Mouse (Mus musculus) retina, postnatal 1 day (tissue): Measurements from ENCODE around the gene Acox1.

Source experiments
- DNase-seq: peaks from one replicate; pipeline ENCODE4 v3.0.0-alpha.2; 2012

The Acox1 gene

GRCm38 (mm10) chr11:116198639-116199531 lies at the start of gene Acox1, which contains the start of gene Ten1:
TSS of gene Acox1 (minus strand) at chr11:116199045.
TSS of gene Ten1 (plus strand) at chr11:116198855.
- peak; percentile 98 for DNase-seq

DNA sequence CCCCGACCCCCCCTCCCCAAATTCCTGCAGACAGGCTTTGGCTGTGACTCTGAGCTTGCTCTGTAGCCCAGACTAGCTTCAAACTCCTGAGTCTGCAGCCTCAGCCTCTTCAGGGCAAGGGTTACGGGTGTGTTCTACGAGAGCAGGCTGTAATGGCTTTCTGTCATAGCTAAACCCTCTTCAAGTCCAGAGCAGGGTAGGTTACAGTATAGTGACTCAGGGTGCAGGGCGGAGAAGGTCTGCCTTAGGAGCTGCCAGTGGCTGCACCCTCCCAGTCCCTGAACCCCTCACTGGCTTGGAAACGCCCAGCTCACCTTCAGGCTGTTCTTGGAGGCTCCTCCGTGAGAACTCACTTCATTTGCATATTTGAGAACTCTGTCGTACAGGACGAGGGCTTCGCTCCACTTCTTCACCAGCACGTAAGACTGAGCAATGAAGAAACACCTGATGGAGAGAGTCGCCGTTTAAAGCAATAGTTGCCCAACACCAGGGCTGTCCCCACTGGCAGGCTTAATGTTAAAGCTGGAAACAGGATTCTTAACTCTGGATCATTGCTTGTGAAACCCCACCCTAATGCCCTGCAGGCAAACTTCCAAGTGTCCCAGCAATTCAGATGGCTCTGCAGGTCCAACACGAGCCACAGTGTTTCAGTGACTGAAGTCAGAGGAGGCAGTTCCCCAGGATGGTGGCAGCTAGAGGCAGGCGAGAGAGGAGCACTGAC lies 48.8 kb upstream of the Acox1 start:
- DNase-seq = no peak

GRCm38 (mm10) chr11:116245616-116246015 lies 46.8 kb upstream of the Acox1 start:
- no peak for DNase-seq

- no peak for DNase-seq
Observed at GRCm38 (mm10) chr11:116244580-116244979, 45.7 kb upstream of the Acox1 start.

DNA sequence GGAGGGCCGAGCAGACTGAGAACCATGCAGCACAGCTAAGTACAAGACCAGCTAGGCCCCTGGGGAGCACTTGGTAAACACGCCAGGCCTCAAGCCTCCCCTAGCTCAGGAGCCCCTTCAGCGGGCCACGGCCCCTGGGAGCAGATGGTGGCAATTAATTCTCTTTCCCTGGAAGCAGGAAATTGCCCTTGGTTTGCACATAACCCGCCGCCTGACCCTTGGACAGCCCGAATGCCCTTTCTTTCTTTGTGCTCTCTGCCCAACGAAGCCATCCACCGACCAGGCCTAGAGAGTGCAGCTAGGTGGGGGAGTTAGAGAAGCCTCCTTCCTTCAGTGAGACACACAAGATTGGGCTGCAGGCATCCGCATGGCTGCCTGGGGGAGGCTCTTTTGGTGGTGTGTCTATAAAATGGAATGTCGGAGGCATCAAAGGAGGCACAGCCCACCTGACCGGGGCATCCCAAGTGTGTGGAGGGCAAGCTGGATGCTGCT lies 42.9 kb upstream of the Acox1 start:
- DNase-seq = peak; percentile 23

GRCm38 (mm10) chr11:116239797-116240196 lies 41.0 kb upstream of the Acox1 start:
- peak; percentile 65 for DNase-seq

DNA sequence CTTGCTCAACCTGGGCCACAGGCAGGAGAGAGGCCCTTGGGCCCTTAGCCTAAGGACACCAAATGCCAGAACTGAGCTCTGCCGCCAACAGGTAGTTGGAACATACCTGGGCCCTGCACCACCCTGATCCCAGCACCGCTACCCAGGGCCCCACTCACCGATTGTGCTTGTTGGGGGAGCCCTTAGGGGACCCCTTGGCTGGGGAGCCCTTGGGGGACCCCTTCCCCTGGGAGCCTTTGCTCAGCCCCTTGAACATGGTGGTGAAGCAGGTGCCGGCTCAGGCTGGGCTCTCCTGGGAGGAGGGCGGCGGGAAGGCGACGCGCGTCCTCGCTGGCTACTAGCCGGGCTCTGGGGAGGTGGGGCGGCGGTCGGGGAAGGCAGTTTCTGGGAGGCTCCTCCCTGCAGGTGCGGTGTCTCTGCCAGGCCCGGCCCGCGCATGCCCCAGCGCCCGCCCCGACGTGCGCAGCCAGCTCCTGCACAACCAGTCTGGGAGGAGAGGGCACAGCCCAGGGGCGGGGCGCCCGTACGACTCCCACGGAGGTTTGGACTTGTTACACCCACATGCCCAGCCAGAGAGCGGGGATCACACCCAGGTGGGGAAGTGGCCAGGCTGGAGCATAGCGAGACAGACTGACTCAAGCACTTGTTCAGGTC lies 39.0 kb upstream of the Acox1 start, which contains the start of gene Evpl:
Gene Evpl (minus strand): TSS at position 336 of the 654 bp plus-strand sequence.
- DNase-seq = no peak

- DNase-seq = no peak
Observed at GRCm38 (mm10) chr11:116234901-116235300, 36.1 kb upstream of the Acox1 start.

GRCm38 (mm10) chr11:116232427-116232826 lies 33.6 kb upstream of the Acox1 start:
- DNase-seq = no peak

- no peak for DNase-seq
Observed at GRCm38 (mm10) chr11:116228699-116229098, 29.9 kb upstream of the Acox1 start.

- peak; percentile 87 for DNase-seq
Observed at GRCm38 (mm10) chr11:116226414-116226813, 27.6 kb upstream of the Acox1 start.

- no peak for DNase-seq
Observed at GRCm38 (mm10) chr11:116222740-116223059, 23.9 kb upstream of the Acox1 start.

DNA sequence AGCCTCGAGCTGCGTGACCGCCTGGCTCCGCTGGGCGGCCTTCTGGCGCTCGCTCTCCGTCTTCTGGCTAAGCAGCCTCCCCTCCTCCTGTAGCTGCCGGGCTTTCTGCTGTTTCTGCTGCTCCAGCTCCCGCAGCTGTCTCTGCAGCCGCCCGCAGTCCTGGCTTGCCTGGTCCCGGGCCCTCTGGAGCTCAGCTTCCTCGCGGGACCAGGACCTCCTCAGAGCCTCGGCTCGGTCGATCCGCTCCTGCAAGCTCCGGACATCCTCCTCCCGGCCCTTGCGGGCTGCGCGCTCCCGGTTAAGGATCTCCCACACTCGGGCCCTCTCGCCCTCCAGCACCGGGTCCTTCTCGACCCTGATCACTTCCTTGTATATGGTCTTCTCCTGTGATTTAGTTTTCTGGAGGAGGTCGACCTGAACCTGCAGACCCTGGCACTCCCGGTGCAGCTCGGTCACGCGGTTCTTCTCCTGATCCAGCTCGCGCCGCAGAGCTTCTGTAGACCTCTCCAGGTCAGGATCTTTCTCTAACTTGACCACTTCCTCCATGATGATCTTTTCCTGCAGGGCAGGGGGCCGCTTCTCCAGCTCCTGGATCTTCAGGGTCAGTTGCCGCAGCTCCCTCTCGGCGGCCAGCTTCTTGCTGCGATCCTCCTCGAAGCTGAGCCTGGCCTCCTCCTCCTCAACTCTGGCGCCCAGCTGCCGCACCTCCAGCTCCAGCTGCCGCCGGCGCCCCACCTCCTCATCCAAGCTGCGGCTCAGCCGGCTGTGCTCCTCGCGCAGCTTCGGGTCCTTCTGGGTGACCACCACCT lies 23.3 kb upstream of the Acox1 start:
- DNase-seq = peak; percentile 53

DNA sequence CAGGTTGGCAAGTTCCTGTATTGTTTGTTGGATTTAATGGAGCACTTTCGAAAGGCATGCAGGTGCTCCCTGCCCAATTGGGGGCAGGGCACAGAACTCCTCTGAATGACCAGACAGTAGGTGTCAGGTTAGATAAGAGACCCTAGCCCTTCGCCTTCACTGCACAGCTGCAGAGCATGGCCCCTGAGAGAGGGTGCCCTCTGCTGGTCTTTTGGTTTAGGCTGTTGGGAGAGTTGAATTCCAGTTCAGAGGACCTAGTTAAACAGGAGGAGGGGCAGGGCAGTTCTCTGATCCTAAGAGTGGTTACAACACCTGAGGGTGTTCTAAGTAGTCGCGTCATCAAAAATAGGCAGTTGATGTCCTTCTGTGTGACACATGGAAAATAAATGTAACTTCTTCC lies 21.0 kb upstream of the Acox1 start:
- peak; percentile 85 for DNase-seq

GRCm38 (mm10) chr11:116218737-116219400 lies 20.0 kb upstream of the Acox1 start:
- peak; percentile 89 for DNase-seq

DNA sequence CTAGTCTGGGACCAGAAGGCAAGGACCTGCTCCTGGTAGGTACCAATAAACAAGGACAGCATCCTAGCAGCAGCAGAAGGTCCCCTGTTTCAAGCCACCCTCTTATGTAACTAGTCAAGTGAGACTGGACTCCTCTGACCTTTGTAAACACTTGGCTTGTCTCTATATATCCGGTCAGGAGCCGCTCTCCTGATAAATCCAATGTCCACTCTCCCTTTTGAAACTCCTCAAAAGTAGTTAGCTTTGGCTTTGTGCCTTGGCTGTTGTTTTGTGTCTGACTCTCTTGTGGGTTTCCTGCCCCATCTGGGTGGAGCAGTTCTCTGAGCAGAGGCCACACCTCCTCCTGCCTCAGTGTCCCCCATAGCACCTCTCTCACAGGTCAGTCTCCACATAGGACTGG lies 19.4 kb upstream of the Acox1 start:
- DNase-seq = no peak

- DNase-seq = no peak
Observed at GRCm38 (mm10) chr11:116216549-116216948, 17.7 kb upstream of the Acox1 start.

GRCm38 (mm10) chr11:116215991-116216390 lies 17.1 kb upstream of the Acox1 start:
- no peak for DNase-seq

- peak; percentile 44 for DNase-seq
Observed at GRCm38 (mm10) chr11:116215181-116215580, 16.3 kb upstream of the Acox1 start.

DNA sequence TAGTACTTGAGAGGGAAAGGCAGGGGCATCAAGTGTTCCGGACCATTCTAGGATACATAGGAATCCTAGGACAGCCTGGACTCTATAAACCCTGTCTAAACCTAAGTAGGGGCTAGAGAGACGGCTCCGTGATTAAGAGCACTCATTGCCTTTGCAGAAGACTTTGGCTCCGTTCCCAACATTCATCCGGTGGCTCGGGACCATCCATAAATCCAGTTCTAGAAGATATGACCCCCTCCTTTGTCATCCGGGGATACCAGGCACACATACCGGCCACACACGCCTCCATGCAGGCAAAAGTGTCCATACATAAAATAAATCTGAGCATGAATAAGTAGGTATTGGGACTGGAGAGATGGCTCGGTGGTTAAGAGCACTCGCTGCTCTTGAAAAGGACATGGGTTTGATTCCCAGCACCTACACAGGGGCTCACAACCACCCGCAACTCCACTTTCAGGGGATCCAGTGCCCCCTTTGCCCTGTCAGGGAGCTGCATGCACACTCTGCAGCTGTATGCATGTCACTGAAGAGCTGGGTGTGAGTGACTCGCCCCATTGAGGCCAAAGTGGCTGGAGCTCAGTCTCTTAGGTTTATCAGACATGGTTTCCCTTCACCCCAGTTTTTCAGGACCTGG lies 15.1 kb upstream of the Acox1 start:
- no peak for DNase-seq

DNA sequence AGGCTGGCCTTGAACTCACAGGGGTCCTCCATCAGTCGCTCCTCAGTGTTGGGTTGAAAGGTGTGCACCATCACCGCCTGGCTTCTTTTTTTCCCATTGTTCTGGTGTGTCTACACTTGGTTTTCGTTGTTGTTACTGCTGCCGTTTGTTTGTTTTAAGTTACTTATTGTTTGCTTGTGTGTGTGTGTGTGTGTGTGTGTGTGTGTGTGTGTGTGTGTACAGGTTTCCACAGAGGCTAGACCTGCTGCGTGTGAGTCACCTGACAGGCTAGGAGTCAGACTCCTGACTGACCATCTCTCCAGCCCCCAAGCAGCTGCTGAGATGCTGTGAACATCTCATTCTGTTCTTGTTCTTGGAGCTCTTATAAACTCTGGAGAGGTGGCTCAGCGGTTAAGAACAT lies 14.0 kb upstream of the Acox1 start:
- no peak for DNase-seq
